Mouse (Mus musculus): ENCODE data around the gene Ugt2a1. TPM values are rescaled to one million over a fixed set of nuclear protein-coding genes. Genes with fewer than 3 reads are reported as not detected.
"Not testable (repeated sequence)": the region's sequence is repeated elsewhere in the genome, so short reads cannot be mapped to it uniquely, and the experiment has no call there.

Gene Ugt2a1
- total RNA-seq (2017): not detected in 3 replicates

GRCm38 (mm10) chr5:87490771-87491170 is at the start of gene Ugt2a1:
Gene Ugt2a1 (minus strand): TSS chr5:87490871.
- no peak for ATAC-seq (replicated peaks; ENCODE audit: insufficient number of reproducible peaks, low FRiP score, low TSS enrichment, poor library complexity, severe bottlenecking)

DNA sequence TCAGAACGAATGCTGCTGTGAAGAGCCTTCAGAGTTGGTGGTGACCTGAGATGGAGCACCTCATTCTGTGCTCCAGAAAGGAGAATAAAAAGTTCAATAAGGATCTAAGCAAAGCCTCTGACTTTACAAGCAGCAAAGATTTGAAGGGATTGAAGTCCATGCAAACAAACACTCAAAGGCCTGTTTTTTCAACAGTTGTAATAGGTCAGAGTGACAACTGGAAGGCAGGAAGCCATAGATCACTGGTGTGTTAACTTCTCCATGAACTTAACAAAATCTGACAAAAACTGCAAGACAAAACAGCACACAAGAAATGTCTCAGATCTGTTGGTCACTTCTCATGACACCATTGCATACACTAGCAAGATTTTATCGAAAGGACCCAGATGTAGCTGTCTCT is 47.4 kb upstream of the Ugt2a1 start, which contains the start of gene Sult1b1:
Gene Sult1b1, minus strand, starts transcription at position 85 of the 400 bp plus-strand sequence.
- no peak for ATAC-seq (replicated peaks; ENCODE audit: insufficient number of reproducible peaks, low FRiP score, low TSS enrichment, poor library complexity, severe bottlenecking)

GRCm38 (mm10) chr5:87535994-87536644 is 45.4 kb upstream of the Ugt2a1 start:
- ATAC-seq (replicated peaks; ENCODE audit: insufficient number of reproducible peaks, low FRiP score, low TSS enrichment, poor library complexity, severe bottlenecking): no peak

DNA sequence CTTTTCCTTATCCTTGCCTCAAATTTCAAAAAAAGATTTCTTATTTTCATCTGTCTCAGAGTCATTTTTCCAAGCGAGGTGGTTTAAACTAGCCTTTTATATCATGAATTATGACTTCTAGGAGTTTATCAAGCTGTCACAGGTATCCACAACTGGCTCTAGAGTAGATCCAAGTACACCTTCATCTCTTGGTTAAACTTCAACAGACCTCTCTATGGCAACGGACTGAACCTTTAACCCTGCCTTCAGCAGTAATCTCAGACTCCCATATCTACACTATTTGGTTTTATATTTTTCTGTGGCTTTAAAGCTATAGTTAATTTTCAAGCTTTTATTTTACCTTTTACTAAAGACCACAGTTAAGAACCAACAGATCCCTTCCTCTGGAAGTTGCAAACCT is 41.6 kb upstream of the Ugt2a1 start:
- ATAC-seq (replicated peaks; ENCODE audit: insufficient number of reproducible peaks, low FRiP score, low TSS enrichment, poor library complexity, severe bottlenecking): no peak

DNA sequence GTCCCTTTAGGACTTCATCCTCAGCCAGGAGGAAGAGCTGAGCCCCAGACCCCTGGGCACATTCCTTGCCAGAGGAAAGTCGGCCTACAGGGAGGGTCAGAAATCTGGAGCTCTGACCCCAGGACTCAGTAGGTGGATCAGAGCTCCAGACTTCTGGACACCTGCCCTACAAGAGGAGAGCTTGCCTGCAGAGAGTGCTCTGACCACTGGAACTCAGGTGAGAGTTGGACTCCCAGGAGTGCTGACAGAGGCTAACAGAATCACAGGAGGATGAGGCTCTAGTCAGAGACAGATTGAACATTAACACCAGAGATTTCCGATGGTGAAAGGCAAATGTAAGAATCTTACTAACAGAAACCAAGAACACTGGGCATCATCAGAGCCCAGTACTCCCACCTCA is 32.9 kb upstream of the Ugt2a1 start:
- not testable (repeated sequence) for ATAC-seq (replicated peaks; ENCODE audit: insufficient number of reproducible peaks, low FRiP score, low TSS enrichment, poor library complexity, severe bottlenecking)

GRCm38 (mm10) chr5:87505776-87506458 is 15.2 kb upstream of the Ugt2a1 start:
- ATAC-seq (replicated peaks; ENCODE audit: insufficient number of reproducible peaks, low FRiP score, low TSS enrichment, poor library complexity, severe bottlenecking): no peak

GRCm38 (mm10) chr5:87502687-87503086 is 12.0 kb upstream of the Ugt2a1 start:
- ATAC-seq (replicated peaks; ENCODE audit: insufficient number of reproducible peaks, low FRiP score, low TSS enrichment, poor library complexity, severe bottlenecking): no peak

DNA sequence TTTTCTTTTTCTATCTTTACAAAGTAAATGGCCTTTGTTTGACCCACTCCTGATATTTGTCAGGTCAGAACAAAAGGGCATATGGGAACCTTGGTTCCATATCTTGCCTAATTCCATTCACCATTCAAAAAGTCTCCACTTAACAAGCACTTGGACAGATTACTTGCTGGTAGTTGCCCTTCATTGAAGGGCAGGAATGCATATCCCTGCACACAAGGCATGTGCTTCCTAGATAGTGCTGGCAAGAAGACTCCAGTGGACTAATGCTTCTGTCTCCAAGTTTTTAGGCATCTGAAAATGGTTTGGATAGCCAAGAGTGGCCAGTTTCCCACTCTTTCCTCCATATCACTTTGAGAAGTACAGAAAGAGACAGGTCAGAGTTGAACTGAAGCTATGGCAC is 8.7 kb upstream of the Ugt2a1 start:
- no peak for ATAC-seq (replicated peaks; ENCODE audit: insufficient number of reproducible peaks, low FRiP score, low TSS enrichment, poor library complexity, severe bottlenecking)

DNA sequence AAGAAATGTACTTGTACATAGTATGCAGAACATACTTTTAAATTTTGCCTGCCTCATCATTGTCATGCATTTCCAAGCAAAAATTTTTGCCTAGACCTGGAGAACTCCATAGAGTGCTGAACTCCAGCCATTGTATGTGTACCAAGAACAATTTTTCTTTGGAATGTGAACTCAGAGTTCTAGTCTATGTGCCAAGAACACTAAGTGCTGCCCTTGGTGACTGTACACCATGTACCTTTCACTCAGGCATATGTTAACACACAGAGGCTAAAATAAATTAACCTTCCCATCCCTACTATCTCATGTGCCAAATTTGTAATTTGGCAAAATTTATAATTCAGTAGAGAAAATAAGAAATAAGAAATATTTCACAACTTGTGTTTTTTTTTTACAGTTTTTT is 8.3 kb upstream of the Ugt2a1 start:
- ATAC-seq (replicated peaks; ENCODE audit: insufficient number of reproducible peaks, low FRiP score, low TSS enrichment, poor library complexity, severe bottlenecking): no peak

DNA sequence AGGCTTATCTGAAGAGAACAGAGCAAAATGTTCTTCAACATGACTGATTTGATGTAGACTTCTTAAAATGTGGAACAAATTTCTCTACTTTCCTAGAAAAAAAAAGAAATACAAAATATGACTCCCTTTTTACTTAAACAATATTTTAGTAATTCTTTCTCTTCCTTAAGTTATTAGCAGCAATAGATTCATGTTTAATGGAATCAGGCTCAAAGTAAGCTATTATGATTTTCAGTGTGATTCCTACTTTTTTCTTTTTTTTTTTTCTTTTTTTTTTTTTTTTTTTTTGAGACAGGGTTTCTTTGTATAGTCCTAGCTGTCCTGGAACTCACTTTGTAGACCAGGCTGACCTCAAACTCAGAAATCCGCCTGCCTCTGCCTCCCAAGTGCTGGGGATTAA is 4.0 kb downstream of the Ugt2a1 start, which contains the start of gene Gm43638:
Gene Gm43638, minus strand, starts transcription at position 101 of the 400 bp plus-strand sequence.
- not testable (repeated sequence) for ATAC-seq (replicated peaks; ENCODE audit: insufficient number of reproducible peaks, low FRiP score, low TSS enrichment, poor library complexity, severe bottlenecking)

DNA sequence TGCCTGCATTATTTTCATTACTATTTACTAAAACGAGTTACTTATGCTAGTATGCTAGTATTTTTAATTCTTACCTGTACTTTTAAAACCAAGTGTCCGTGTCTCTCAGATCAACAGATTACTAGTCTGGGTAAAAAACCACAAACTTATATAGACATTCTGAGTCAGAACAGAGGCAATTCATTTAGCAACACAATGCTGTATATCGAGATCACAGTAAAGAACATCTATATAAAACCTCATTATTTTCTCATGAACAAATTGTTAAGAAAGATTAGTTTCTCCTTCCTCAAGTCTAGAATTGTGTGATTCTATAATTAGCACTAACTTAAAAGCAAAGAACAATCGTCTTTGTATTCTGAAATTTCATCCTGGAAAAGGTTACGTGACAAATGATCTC is 8.5 kb downstream of the Ugt2a1 start, which contains the start of gene Ugt2a2:
Gene Ugt2a2, minus strand, starts transcription at position 101 of the 400 bp plus-strand sequence.
- no peak for ATAC-seq (replicated peaks; ENCODE audit: insufficient number of reproducible peaks, low FRiP score, low TSS enrichment, poor library complexity, severe bottlenecking)

GRCm38 (mm10) chr5:87458810-87459209 is 31.9 kb downstream of the Ugt2a1 start:
- no peak for ATAC-seq (replicated peaks; ENCODE audit: insufficient number of reproducible peaks, low FRiP score, low TSS enrichment, poor library complexity, severe bottlenecking)

DNA sequence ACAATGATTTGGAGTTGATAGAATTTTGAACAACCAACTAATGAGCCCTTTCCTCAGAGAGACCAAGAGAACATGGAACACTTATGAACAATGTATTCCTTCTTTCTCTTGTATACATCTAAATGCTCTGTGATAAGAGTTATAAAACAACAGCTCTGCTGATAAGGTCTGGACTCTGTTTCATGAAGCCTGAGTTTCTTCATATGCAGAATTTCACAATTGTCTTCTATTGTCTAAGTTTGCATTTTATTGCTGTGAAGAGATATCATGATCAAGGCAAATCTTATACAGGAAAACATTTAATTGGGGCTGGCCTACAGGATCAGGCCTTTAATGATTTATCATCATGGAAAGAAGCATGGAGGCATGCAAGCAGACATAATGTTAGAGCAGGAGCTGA is 33.0 kb downstream of the Ugt2a1 start:
- no peak for ATAC-seq (replicated peaks; ENCODE audit: insufficient number of reproducible peaks, low FRiP score, low TSS enrichment, poor library complexity, severe bottlenecking)

GRCm38 (mm10) chr5:87456216-87456850 is 34.3 kb downstream of the Ugt2a1 start:
- ATAC-seq (replicated peaks; ENCODE audit: insufficient number of reproducible peaks, low FRiP score, low TSS enrichment, poor library complexity, severe bottlenecking): no peak

- ATAC-seq (replicated peaks; ENCODE audit: insufficient number of reproducible peaks, low FRiP score, low TSS enrichment, poor library complexity, severe bottlenecking): no peak
Observed at GRCm38 (mm10) chr5:87455519-87455918, 35.2 kb downstream of the Ugt2a1 start.

DNA sequence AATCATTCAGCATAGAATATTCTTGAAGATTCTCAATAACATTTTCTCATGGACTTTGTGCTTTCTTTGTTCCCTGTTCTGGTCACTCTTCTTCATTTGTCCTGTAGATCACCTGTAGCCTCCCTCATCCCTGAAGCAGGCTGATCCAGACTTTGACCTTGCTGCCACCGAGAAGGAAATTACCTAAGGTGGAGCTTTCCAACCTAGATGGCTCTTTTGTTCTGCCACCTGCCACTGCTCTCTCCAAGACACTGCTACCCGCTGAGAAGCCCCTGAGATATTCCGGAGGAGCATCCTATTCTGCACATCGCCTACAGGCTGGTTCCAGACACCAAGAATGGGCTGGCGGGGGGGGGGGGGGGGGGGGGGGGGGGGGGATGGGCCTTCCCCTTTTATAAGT is 38.2 kb downstream of the Ugt2a1 start:
- not testable (repeated sequence) for ATAC-seq (replicated peaks; ENCODE audit: insufficient number of reproducible peaks, low FRiP score, low TSS enrichment, poor library complexity, severe bottlenecking)

GRCm38 (mm10) chr5:87436264-87436663 is 54.4 kb downstream of the Ugt2a1 start:
- ATAC-seq (replicated peaks; ENCODE audit: insufficient number of reproducible peaks, low FRiP score, low TSS enrichment, poor library complexity, severe bottlenecking): no peak

GRCm38 (mm10) chr5:87425676-87426075 is 65.0 kb downstream of the Ugt2a1 start:
- ATAC-seq (replicated peaks; ENCODE audit: insufficient number of reproducible peaks, low FRiP score, low TSS enrichment, poor library complexity, severe bottlenecking): no peak

GRCm38 (mm10) chr5:87424041-87424440 is 66.6 kb downstream of the Ugt2a1 start, which contains the start of gene Ugt2b38:
Gene Ugt2b38 (minus strand): TSS chr5:87424203.
- ATAC-seq (replicated peaks; ENCODE audit: insufficient number of reproducible peaks, low FRiP score, low TSS enrichment, poor library complexity, severe bottlenecking): not testable (repeated sequence)

Measured in monocyte, adult 5-6 weeks (primary cell).